Mouse (Mus musculus): Measurements from ENCODE around the gene Gtf2a1. TPM values are rescaled to one million over a fixed set of nuclear protein-coding genes. Genes with fewer than 3 reads are reported as not detected.

Gtf2a1 gene
- polyA plus RNA-seq, 1 experiment from 2014 or later, result 33.6 TPM

DNA sequence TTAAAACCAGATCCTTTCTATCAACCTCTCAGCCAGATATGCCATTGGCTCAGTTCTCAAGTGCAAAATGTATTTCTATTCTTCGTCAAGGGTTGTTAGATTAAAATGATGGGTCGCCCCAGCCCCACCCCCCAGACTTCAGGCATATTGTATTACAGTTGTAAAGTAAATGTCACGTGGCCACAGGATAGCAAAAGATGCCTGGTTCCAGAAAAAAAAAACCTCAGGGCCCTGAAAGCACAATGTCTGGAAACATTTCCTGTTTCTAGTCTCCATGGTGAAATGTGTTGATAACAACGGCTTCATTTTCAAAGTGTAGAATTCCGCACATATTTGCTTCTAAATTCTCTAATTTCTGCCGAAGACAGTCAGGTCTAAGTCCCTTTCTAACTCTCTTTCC is 14.3 kb upstream of the Gtf2a1 start:
- H3K36me3 ChIP-seq (ENCODE audit: control insufficient read depth, insufficient read depth, low read length), result no peaks in the 10 kb centered on the region
- DNase-seq (ENCODE audit: low spot score), result no peak
- H3K4me1 ChIP-seq (replicated peaks; ENCODE audit: control insufficient read depth, insufficient read depth, low read length), result no peaks in the 10 kb centered on the region
- H3K9ac ChIP-seq (ENCODE audit: low read length), result no peak overlapping the region
- peak; percentile 50; the same call in 1 of the 2 replicates for ATAC-seq (replicated peaks; ENCODE audit: low FRiP score, low TSS enrichment, low read depth)
- H3K4me2 ChIP-seq (ENCODE audit: low read length), result peak overlapping the region; percentile 20; the same call in 1 of the 2 replicates
- H3K9me3 ChIP-seq (ENCODE audit: control insufficient read depth, low read length), result no peaks in the 10 kb centered on the region
- WGBS, result 30% methylated on average over 6 of the region's 6 CpGs
- H3K27ac ChIP-seq (ENCODE audit: low read depth), result no peak overlapping the region
- H3K27me3 ChIP-seq (replicated peaks; ENCODE audit: control insufficient read depth, insufficient read depth, low read length), result no peaks in the 10 kb centered on the region
- H3K4me3 ChIP-seq (ENCODE audit: low read depth, low read length), result no peak overlapping the region

DNA sequence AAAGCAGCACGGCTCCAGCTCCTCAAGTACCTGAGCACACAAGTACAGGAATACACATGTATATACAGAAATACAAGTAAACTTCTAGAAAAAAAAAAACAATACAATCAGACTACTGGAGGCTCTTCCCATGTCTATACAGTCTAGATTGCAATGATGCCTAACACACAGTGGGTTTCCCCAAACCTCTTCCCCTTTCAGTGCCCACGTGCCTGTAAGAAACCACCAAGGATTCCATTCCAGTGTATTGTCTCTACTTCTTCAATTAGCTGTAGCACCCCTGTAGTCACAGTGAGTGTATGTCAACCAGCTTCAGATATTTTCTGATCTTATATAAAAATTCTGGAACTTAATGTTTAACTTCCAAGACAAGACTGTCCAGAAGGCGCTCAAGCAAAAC is 1.8 kb upstream of the Gtf2a1 start:
- no peak for ATAC-seq (replicated peaks; ENCODE audit: low FRiP score, low TSS enrichment, low read depth)
- Histone ChIP-seq H3K4me3 (ENCODE audit: low read depth, low read length) (no peak overlapping the region), H3K4me1 (replicated peaks; ENCODE audit: control insufficient read depth, insufficient read depth, low read length) (peaks cover 3% of the 10 kb centered on the region; the same call in 1 of the 2 replicates), H3K36me3 (ENCODE audit: control insufficient read depth, insufficient read depth, low read length) (no peaks in the 10 kb centered on the region), H3K9me3 (ENCODE audit: control insufficient read depth, low read length) (no peaks in the 10 kb centered on the region), H3K27me3 (replicated peaks; ENCODE audit: control insufficient read depth, insufficient read depth, low read length) (no peaks in the 10 kb centered on the region), H3K9ac (ENCODE audit: low read length) (no peak overlapping the region), H3K27ac (ENCODE audit: low read depth) (no peak overlapping the region), H3K4me2 (ENCODE audit: low read length) (no peak overlapping the region)
- no peak for DNase-seq (ENCODE audit: low spot score)
- WGBS, result 96% methylated on average over 3 of the region's 3 CpGs

DNA sequence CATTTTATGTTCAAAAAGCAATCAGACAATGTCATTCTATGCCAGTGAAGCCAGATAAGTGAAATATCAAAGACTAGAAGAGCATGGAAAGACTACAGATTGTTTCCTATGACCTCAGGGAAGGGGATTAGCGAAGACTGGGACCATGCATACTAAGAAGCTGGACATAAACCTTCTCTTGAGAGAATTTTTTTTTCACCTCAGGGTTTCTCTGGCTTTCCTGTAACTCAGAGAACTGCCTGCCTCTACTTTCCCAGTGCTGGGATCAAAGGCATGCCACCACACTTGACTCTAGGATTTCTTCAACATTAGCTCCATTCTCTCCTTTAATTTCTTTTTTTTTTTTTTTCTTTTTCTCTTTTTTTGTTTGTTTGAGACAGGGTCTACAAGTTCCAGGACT is 904 bp upstream of the Gtf2a1 start:
- H3K27me3 ChIP-seq (replicated peaks; ENCODE audit: control insufficient read depth, insufficient read depth, low read length), result no peaks in the 10 kb centered on the region
- H3K9ac ChIP-seq (ENCODE audit: low read length), result no peak overlapping the region; the same call in 1 of the 2 replicates
- H3K4me2 ChIP-seq (ENCODE audit: low read length), result peak overlapping the region; percentile 84
- no peak for ATAC-seq (replicated peaks; ENCODE audit: low FRiP score, low TSS enrichment, low read depth)
- peak overlapping the region; percentile 85; the same call in 1 of the 2 replicates for H3K4me3 ChIP-seq (ENCODE audit: low read depth, low read length)
- 86% methylated on average over 1 of the region's 1 CpGs for WGBS
- H3K27ac ChIP-seq (ENCODE audit: low read depth), result peak overlapping the region; percentile 100
- H3K9me3 ChIP-seq (ENCODE audit: control insufficient read depth, low read length), result no peaks in the 10 kb centered on the region
- H3K4me1 ChIP-seq (replicated peaks; ENCODE audit: control insufficient read depth, insufficient read depth, low read length), result peaks cover 7% of the 10 kb centered on the region; the same call in 1 of the 2 replicates
- H3K36me3 ChIP-seq (ENCODE audit: control insufficient read depth, insufficient read depth, low read length), result no peaks in the 10 kb centered on the region
- DNase-seq (ENCODE audit: low spot score), result no peak

DNA sequence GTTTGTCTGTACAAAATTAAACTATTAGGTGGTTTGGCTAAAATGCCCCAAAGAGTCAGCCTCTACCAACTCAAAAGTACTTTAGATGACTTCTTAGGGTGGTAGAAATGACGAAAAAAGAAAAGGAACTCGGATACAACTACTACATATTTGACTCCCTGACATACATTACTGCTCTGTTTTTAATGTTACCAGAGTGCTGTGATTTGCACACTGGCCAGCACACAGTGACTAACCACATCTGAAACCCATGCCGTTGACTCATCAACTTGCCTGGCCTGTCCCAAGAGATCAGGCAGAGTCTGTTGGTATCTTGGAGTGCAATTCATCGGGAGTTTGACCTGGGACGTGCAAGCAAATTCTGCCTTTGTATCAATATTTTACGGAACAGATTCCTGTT is 429 bp upstream of the Gtf2a1 start:
- Histone ChIP-seq H3K4me1 (replicated peaks; ENCODE audit: control insufficient read depth, insufficient read depth, low read length) (peaks cover 7% of the 10 kb centered on the region; the same call in 1 of the 2 replicates), H3K27ac (ENCODE audit: low read depth) (peak overlapping the region; percentile 100), H3K4me2 (ENCODE audit: low read length) (peak overlapping the region; percentile 84), H3K4me3 (ENCODE audit: low read depth, low read length) (peak overlapping the region; percentile 85), H3K9me3 (ENCODE audit: control insufficient read depth, low read length) (no peaks in the 10 kb centered on the region), H3K36me3 (ENCODE audit: control insufficient read depth, insufficient read depth, low read length) (peaks cover 3% of the 10 kb centered on the region; the same call in 1 of the 2 replicates), H3K9ac (ENCODE audit: low read length) (peak overlapping the region; percentile 100), H3K27me3 (replicated peaks; ENCODE audit: control insufficient read depth, insufficient read depth, low read length) (no peaks in the 10 kb centered on the region)
- peak; percentile 68 for DNase-seq (ENCODE audit: low spot score)
- ATAC-seq (replicated peaks; ENCODE audit: low FRiP score, low TSS enrichment, low read depth), result no peak
- 30% methylated on average over 6 of the region's 6 CpGs for whole genome bisulfite sequencing

DNA sequence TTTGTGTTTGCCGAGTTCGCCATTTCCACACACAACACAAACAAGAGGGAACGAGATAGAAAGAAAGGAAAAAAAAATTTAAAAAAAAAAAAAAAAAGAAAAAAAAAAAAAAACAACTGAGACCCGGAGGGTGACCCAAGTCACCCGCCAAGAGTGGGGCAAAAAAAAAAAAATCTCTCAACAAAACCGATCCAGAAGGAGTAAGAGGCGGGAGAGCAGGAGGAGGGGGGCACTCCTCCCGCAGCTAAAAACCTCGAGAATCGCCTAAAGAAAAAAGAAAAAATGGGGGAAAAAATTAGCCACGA is 793 bp downstream of the Gtf2a1 start:
- under 1% methylated on average over 11 of the region's 11 CpGs for WGBS
- Histone ChIP-seq H3K9ac (ENCODE audit: low read length) (peak overlapping the region; percentile 100), H3K27me3 (replicated peaks; ENCODE audit: control insufficient read depth, insufficient read depth, low read length) (no peaks in the 10 kb centered on the region), H3K4me3 (ENCODE audit: low read depth, low read length) (peak overlapping the region; percentile 85), H3K9me3 (ENCODE audit: control insufficient read depth, low read length) (no peaks in the 10 kb centered on the region), H3K36me3 (ENCODE audit: control insufficient read depth, insufficient read depth, low read length) (peaks cover 12% of the 10 kb centered on the region), H3K4me2 (ENCODE audit: low read length) (peak overlapping the region; percentile 51; the same call in 1 of the 2 replicates), H3K27ac (ENCODE audit: low read depth) (peak overlapping the region; percentile 100), H3K4me1 (replicated peaks; ENCODE audit: control insufficient read depth, insufficient read depth, low read length) (peaks cover 7% of the 10 kb centered on the region; the same call in 1 of the 2 replicates)
- ATAC-seq (replicated peaks; ENCODE audit: low FRiP score, low TSS enrichment, low read depth) (no peak), DNase-seq (ENCODE audit: low spot score) (no peak)

DNA sequence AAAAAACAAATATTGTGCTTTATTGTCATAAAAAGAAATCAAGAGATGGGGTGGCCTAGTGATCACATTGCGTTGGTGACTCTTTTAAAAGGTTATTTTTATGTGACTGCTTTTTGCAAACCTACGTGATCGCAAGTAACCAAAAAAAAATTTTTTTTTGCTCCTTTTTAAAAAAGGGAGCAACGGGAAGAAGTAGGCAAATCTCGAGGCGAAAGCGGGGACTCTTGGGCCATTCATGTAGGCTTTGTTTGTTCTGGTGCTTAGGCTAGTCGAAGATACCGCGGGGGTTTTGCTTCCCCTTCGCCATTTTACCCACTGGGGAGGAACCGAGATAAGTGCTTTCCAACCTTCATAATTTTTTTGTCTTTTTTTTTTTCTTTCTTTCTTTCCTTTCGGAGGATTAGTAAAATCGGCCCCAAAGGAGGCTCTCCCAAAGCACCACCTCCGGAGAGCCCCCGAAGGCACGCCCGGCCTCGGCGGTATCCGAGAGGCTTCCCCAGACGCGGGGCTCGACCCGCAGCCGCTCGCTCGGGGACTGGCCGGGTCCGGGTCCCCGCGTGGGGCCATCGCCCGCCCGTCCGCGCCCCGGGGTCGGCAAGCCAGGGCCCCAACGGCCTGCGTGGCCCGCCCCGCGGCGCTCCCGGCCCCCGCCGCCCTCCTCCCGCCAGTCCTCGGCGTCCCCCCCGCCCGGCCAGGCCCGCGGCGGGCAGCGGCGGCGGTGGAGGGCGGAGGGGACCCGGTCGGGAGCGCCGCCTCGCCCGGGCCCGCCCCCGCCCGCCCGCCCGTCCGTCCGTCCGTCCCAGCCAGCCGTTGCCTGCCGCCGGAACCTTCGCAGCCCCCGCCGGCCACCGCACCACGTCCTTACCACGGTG is 1.4 kb downstream of the Gtf2a1 start:
- Histone ChIP-seq H3K27ac (ENCODE audit: low read depth) (peak overlapping the region; percentile 100), H3K4me1 (replicated peaks; ENCODE audit: control insufficient read depth, insufficient read depth, low read length) (peaks cover 7% of the 10 kb centered on the region; the same call in 1 of the 2 replicates), H3K9ac (ENCODE audit: low read length) (peak overlapping the region; percentile 100), H3K4me2 (ENCODE audit: low read length) (peak overlapping the region; percentile 51), H3K27me3 (replicated peaks; ENCODE audit: control insufficient read depth, insufficient read depth, low read length) (no peaks in the 10 kb centered on the region), H3K36me3 (ENCODE audit: control insufficient read depth, insufficient read depth, low read length) (peaks cover 18% of the 10 kb centered on the region), H3K9me3 (ENCODE audit: control insufficient read depth, low read length) (no peaks in the 10 kb centered on the region), H3K4me3 (ENCODE audit: low read depth, low read length) (peak overlapping the region; percentile 85)
- ATAC-seq (replicated peaks; ENCODE audit: low FRiP score, low TSS enrichment, low read depth) (peak; percentile 10), DNase-seq (ENCODE audit: low spot score) (peak; percentile 87)
- under 1% methylated on average over 62 of the region's 83 CpGs for WGBS

DNA sequence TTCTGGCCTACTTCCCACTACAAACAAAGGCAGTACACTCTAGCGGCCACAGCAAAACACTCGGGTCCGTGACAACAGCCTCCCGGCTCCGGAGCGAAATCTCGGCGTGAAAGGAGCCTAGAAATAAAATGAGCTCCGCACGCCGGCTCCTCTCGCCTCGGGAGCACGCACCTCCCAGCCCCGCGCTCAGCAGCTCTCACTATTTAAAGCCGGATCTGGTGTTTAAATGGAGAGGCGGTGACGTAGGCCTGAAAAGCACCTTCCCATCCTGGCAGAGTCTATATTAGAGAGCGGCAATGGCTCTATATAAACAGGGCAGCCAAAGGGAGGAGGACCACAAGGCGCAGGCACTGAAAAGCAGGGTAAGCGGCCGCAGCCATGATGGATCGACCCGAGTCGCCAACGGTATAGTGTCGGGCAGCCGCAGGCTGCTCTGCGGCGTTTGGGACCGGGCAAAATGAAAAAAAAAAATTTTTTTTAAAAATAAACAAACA is 2.1 kb downstream of the Gtf2a1 start:
- under 1% methylated on average over 32 of the region's 32 CpGs for whole genome bisulfite sequencing
- ATAC-seq (replicated peaks; ENCODE audit: low FRiP score, low TSS enrichment, low read depth), result peak; percentile 87

DNA sequence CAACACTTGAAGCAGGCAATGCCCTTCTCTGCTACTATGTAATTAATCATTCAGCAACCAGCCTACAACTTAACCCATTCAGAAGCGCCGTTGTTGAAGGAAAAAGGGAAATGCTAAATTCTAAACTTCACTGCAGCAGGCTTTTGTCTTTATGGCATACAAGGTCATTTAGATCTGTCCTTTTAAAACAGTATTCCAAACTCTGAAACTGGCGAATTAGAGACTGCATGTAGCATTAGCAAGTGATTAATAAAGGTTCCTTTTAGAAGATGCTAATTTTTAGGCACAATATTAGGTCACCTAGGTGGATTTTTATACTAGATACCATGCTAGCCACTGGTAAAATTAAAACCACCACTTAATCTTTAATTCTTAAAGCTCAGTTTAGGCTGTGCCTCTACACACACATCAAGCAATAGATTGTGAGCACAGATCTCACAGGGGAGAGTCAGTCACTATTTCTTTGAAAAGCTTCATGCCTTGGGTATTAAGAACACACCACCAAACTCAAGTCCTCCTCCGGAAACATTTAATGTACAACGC is 2.7 kb downstream of the Gtf2a1 start:
- 13% methylated on average over 5 of the region's 5 CpGs for WGBS
- Histone ChIP-seq H3K27ac (ENCODE audit: low read depth) (peak overlapping the region; percentile 100), H3K4me2 (ENCODE audit: low read length) (peak overlapping the region; percentile 51), H3K27me3 (replicated peaks; ENCODE audit: control insufficient read depth, insufficient read depth, low read length) (no peaks in the 10 kb centered on the region), H3K4me1 (replicated peaks; ENCODE audit: control insufficient read depth, insufficient read depth, low read length) (peaks cover 7% of the 10 kb centered on the region; the same call in 1 of the 2 replicates), H3K9ac (ENCODE audit: low read length) (peak overlapping the region; percentile 100), H3K4me3 (ENCODE audit: low read depth, low read length) (peak overlapping the region; percentile 85), H3K36me3 (ENCODE audit: control insufficient read depth, insufficient read depth, low read length) (peaks cover 31% of the 10 kb centered on the region), H3K9me3 (ENCODE audit: control insufficient read depth, low read length) (no peaks in the 10 kb centered on the region)
- ATAC-seq (replicated peaks; ENCODE audit: low FRiP score, low TSS enrichment, low read depth), result no peak
- no peak for DNase-seq (ENCODE audit: low spot score)

More for the DNA sequence above, 2.1 kb downstream of the Gtf2a1 start:
- H3K4me2 ChIP-seq (ENCODE audit: low read length), result peak overlapping the region; percentile 51
- DNase-seq (ENCODE audit: low spot score), result peak; percentile 96
- H3K27me3 ChIP-seq (replicated peaks; ENCODE audit: control insufficient read depth, insufficient read depth, low read length), result no peaks in the 10 kb centered on the region
- H3K9ac ChIP-seq (ENCODE audit: low read length), result peak overlapping the region; percentile 100
- H3K4me3 ChIP-seq (ENCODE audit: low read depth, low read length), result peak overlapping the region; percentile 85
- peak overlapping the region; percentile 100 for H3K27ac ChIP-seq (ENCODE audit: low read depth)
- peaks cover 7% of the 10 kb centered on the region; the same call in 1 of the 2 replicates for H3K4me1 ChIP-seq (replicated peaks; ENCODE audit: control insufficient read depth, insufficient read depth, low read length)
- H3K9me3 ChIP-seq (ENCODE audit: control insufficient read depth, low read length), result no peaks in the 10 kb centered on the region
- peaks cover 25% of the 10 kb centered on the region for H3K36me3 ChIP-seq (ENCODE audit: control insufficient read depth, insufficient read depth, low read length)
